Mouse (Mus musculus): ENCODE measurements around the gene Rps8. TPM values are rescaled to one million over a fixed set of nuclear protein-coding genes. Genes with fewer than 3 reads are reported as not detected.

Gene Rps8
- polyA plus RNA-seq, 1 experiment from 2014 or later: 894 TPM

DNA sequence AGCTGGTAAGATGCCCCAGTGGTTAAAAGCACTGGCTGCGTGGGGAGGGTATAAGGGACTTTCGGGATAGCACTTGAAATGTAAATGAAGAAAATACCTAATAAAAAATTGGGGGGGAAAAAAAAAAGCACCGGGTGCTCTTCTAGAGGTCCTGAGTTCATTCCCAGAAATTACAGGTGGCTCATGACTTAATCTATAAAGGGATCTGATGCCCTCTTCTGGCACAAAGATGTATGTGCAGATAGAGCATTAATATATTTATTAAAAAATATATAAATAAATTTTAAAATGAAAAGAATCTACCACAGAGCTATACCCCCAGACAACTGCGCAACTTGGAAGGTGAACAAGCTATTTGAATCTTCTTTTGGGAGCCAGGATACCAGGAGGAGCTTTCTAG, 15.4 kb downstream of the Rps8 start:
- no peak for ATAC-seq (replicated peaks; ENCODE audit: insufficient number of reproducible peaks, low FRiP score, low TSS enrichment)
- H3K9ac ChIP-seq (ENCODE audit: low read depth, low read length): no peak overlapping the region
- H3K4me2 ChIP-seq: no peak overlapping the region
- 46% methylated on average over 4 of the region's 4 CpGs for WGBS (ENCODE audit: insufficient replicate concordance)
- H3K4me1 ChIP-seq (ENCODE audit: control insufficient read depth, insufficient read depth, low read length): no peaks in the 10 kb centered on the region
- H3K9me3 ChIP-seq (replicated peaks; ENCODE audit: control insufficient read depth, low read length): no peaks in the 10 kb centered on the region
- no peak overlapping the region for H3K27ac ChIP-seq (ENCODE audit: low read depth, low read length)
- H3K4me3 ChIP-seq (ENCODE audit: low read depth, low read length): no peak overlapping the region
- H3K27me3 ChIP-seq (ENCODE audit: control insufficient read depth, insufficient read depth, low read length): no peaks in the 10 kb centered on the region
- H3K36me3 ChIP-seq (ENCODE audit: control insufficient read depth, insufficient read depth, low read length): no peaks in the 10 kb centered on the region

DNA sequence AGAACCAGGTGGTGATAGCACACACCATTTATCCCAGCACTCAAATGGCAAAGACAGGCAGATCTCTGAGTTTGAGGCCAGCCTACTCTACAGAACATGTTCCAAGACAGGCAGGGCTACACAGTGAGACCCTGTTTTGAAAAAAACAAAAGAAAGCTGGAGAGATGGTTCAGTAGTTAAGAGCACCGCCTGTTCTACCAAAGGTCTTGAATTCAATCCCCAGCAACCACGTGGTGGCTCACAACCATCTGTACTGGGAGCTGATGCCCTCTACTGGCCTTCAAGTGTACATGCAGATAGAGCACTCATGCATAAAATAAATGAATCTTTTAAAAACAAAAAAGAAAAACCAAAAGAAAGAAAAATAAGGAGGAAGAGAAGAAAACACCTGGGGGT, 16.8 kb downstream of the Rps8 start:
- Histone ChIP-seq H3K9ac (ENCODE audit: low read depth, low read length) (no peak overlapping the region), H3K36me3 (ENCODE audit: control insufficient read depth, insufficient read depth, low read length) (no peaks in the 10 kb centered on the region), H3K4me3 (ENCODE audit: low read depth, low read length) (no peak overlapping the region), H3K27me3 (ENCODE audit: control insufficient read depth, insufficient read depth, low read length) (no peaks in the 10 kb centered on the region), H3K4me1 (ENCODE audit: control insufficient read depth, insufficient read depth, low read length) (peaks cover 3% of the 10 kb centered on the region; the same call in 1 of the 2 replicates), H3K27ac (ENCODE audit: low read depth, low read length) (no peak overlapping the region), H3K9me3 (replicated peaks; ENCODE audit: control insufficient read depth, low read length) (no peaks in the 10 kb centered on the region), H3K4me2 (no peak overlapping the region)
- ATAC-seq (replicated peaks; ENCODE audit: insufficient number of reproducible peaks, low FRiP score, low TSS enrichment): no peak
- WGBS (ENCODE audit: insufficient replicate concordance): 4% methylated on average over 2 of the region's 2 CpGs

- WGBS (ENCODE audit: insufficient replicate concordance): 55% methylated on average over 16 of the region's 17 CpGs
- Histone ChIP-seq H3K9ac (ENCODE audit: low read depth, low read length) (no peak overlapping the region), H3K9me3 (replicated peaks; ENCODE audit: control insufficient read depth, low read length) (no peaks in the 10 kb centered on the region), H3K27ac (ENCODE audit: low read depth, low read length) (no peak overlapping the region), H3K36me3 (ENCODE audit: control insufficient read depth, insufficient read depth, low read length) (no peaks in the 10 kb centered on the region), H3K27me3 (ENCODE audit: control insufficient read depth, insufficient read depth, low read length) (0 out of 2 replicates have a peak, but pooled peaks cover under 1% of the 10 kb centered on the region), H3K4me2 (no peak overlapping the region), H3K4me1 (ENCODE audit: control insufficient read depth, insufficient read depth, low read length) (peaks cover 5% of the 10 kb centered on the region; the same call in 1 of the 2 replicates), H3K4me3 (ENCODE audit: low read depth, low read length) (no peak overlapping the region)
- no peak for ATAC-seq (replicated peaks; ENCODE audit: insufficient number of reproducible peaks, low FRiP score, low TSS enrichment)
Observed at GRCm38 (mm10) chr4:117138295-117139216, 17.5 kb downstream of the Rps8 start.

DNA sequence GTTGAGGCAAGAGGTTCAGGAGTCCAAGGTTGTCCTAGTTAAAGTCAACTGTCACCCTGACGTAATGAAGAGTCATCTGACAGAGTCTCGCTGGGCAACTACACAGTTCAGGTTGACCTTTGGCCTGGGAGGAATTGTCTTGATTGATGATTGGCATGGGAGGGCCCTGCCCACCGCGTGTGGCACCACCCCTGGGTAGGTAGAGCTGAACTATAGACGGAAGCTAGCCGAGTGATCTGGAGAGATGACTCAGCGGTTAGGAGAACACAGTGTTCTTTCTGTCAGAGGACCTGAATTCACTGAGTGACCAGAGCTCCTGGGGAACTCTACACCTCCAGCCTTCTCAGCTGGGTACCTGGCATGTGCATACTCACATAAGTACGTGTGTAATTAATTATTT, 20.0 kb downstream of the Rps8 start:
- Histone ChIP-seq H3K9me3 (replicated peaks; ENCODE audit: control insufficient read depth, low read length) (no peaks in the 10 kb centered on the region), H3K27me3 (ENCODE audit: control insufficient read depth, insufficient read depth, low read length) (peaks cover 24% of the 10 kb centered on the region), H3K36me3 (ENCODE audit: control insufficient read depth, insufficient read depth, low read length) (no peaks in the 10 kb centered on the region), H3K4me2 (no peak overlapping the region), H3K27ac (ENCODE audit: low read depth, low read length) (no peak overlapping the region), H3K9ac (ENCODE audit: low read depth, low read length) (no peak overlapping the region), H3K4me1 (ENCODE audit: control insufficient read depth, insufficient read depth, low read length) (peaks cover 8% of the 10 kb centered on the region; the same call in 1 of the 2 replicates), H3K4me3 (ENCODE audit: low read depth, low read length) (no peak overlapping the region)
- ATAC-seq (replicated peaks; ENCODE audit: insufficient number of reproducible peaks, low FRiP score, low TSS enrichment): no peak
- 31% methylated on average over 8 of the region's 8 CpGs for WGBS (ENCODE audit: insufficient replicate concordance)

DNA sequence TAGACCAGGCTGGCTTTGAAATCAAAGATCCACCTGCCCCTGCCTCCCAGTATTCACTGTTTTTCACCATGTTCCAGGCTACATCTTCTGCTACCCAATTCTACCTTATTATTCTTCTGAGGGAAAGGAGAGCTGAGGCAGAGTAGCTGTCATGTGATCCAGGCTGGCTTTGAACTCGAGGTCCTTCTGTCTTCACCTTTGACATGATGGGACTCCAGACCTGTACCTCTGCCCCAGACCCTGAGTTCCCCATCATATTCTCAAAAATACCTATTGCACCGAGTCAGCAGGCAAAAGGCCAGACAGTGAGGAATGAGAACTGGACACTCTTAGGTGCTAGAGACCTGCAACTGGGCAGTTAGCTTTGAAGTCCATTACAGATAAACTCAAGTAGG, 21.4 kb downstream of the Rps8 start:
- no peak for ATAC-seq (replicated peaks; ENCODE audit: insufficient number of reproducible peaks, low FRiP score, low TSS enrichment)
- H3K27ac ChIP-seq (ENCODE audit: low read depth, low read length): no peak overlapping the region
- no peaks in the 10 kb centered on the region for H3K36me3 ChIP-seq (ENCODE audit: control insufficient read depth, insufficient read depth, low read length)
- H3K4me1 ChIP-seq (ENCODE audit: control insufficient read depth, insufficient read depth, low read length): peaks cover 8% of the 10 kb centered on the region; the same call in 1 of the 2 replicates
- H3K4me2 ChIP-seq: peak overlapping the region; percentile 99
- WGBS (ENCODE audit: insufficient replicate concordance): 34% methylated on average over 2 of the region's 2 CpGs
- H3K27me3 ChIP-seq (ENCODE audit: control insufficient read depth, insufficient read depth, low read length): peaks cover 27% of the 10 kb centered on the region
- peak overlapping the region; percentile 65; the same call in 1 of the 2 replicates for H3K9ac ChIP-seq (ENCODE audit: low read depth, low read length)
- H3K9me3 ChIP-seq (replicated peaks; ENCODE audit: control insufficient read depth, low read length): no peaks in the 10 kb centered on the region
- H3K4me3 ChIP-seq (ENCODE audit: low read depth, low read length): no peak overlapping the region; the same call in 1 of the 2 replicates

GRCm38 (mm10) chr4:117133817-117134600, 22.0 kb downstream of the Rps8 start, which contains the start of gene Plk3:
Gene Plk3 (minus strand): TSS chr4:117133963.
- Histone ChIP-seq H3K4me1 (ENCODE audit: control insufficient read depth, insufficient read depth, low read length) (peaks cover 8% of the 10 kb centered on the region; the same call in 1 of the 2 replicates), H3K9me3 (replicated peaks; ENCODE audit: control insufficient read depth, low read length) (no peaks in the 10 kb centered on the region), H3K4me3 (ENCODE audit: low read depth, low read length) (peak within 1 kb of the TSS; percentile 86), H3K27ac (ENCODE audit: low read depth, low read length) (no peak within 1 kb of the TSS), H3K4me2 (peak within 1 kb of the TSS; percentile 99), H3K27me3 (ENCODE audit: control insufficient read depth, insufficient read depth, low read length) (peaks cover 27% of the 10 kb centered on the region), H3K36me3 (ENCODE audit: control insufficient read depth, insufficient read depth, low read length) (no peaks in the 10 kb centered on the region), H3K9ac (ENCODE audit: low read depth, low read length) (peak within 1 kb of the TSS; percentile 73)
- WGBS (ENCODE audit: insufficient replicate concordance): 2% methylated on average over 48 of the region's 48 CpGs
- peak; percentile 84 for ATAC-seq (replicated peaks; ENCODE audit: insufficient number of reproducible peaks, low FRiP score, low TSS enrichment)

GRCm38 (mm10) chr4:117133366-117133796, 22.7 kb downstream of the Rps8 start:
- Histone ChIP-seq H3K36me3 (ENCODE audit: control insufficient read depth, insufficient read depth, low read length) (no peaks in the 10 kb centered on the region), H3K27ac (ENCODE audit: low read depth, low read length) (no peak overlapping the region), H3K4me2 (peak overlapping the region; percentile 99), H3K9ac (ENCODE audit: low read depth, low read length) (peak overlapping the region; percentile 73), H3K27me3 (ENCODE audit: control insufficient read depth, insufficient read depth, low read length) (peaks cover 27% of the 10 kb centered on the region), H3K4me3 (ENCODE audit: low read depth, low read length) (peak overlapping the region; percentile 86), H3K9me3 (replicated peaks; ENCODE audit: control insufficient read depth, low read length) (no peaks in the 10 kb centered on the region), H3K4me1 (ENCODE audit: control insufficient read depth, insufficient read depth, low read length) (peaks cover 8% of the 10 kb centered on the region; the same call in 1 of the 2 replicates)
- peak; percentile 19; the same call in 1 of the 2 replicates for ATAC-seq (replicated peaks; ENCODE audit: insufficient number of reproducible peaks, low FRiP score, low TSS enrichment)
- under 1% methylated on average over 42 of the region's 42 CpGs for whole genome bisulfite sequencing (ENCODE audit: insufficient replicate concordance)

DNA sequence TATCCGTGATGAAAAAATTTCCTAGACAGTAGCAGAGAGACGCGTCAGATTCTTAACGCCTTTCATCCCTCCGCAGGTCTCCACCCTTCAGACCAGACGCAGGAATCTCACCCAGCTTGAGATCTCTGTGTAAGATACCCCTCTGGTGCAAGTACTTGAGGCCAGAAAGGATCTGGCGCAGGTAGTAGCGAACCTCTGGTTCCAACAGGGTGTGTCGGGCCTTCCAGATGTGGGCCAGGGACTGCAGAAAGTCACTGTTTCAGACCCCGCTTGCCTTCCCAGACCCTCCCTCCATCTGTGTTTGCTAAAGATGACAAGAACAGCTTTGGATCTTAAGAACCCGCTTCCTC, 23.3 kb downstream of the Rps8 start:
- H3K9ac ChIP-seq (ENCODE audit: low read depth, low read length): no peak overlapping the region
- WGBS (ENCODE audit: insufficient replicate concordance): 13% methylated on average over 11 of the region's 11 CpGs
- no peaks in the 10 kb centered on the region for H3K9me3 ChIP-seq (replicated peaks; ENCODE audit: control insufficient read depth, low read length)
- ATAC-seq (replicated peaks; ENCODE audit: insufficient number of reproducible peaks, low FRiP score, low TSS enrichment): no peak
- H3K4me2 ChIP-seq: peak overlapping the region; percentile 99
- peaks cover 8% of the 10 kb centered on the region; the same call in 1 of the 2 replicates for H3K4me1 ChIP-seq (ENCODE audit: control insufficient read depth, insufficient read depth, low read length)
- no peaks in the 10 kb centered on the region for H3K36me3 ChIP-seq (ENCODE audit: control insufficient read depth, insufficient read depth, low read length)
- H3K27me3 ChIP-seq (ENCODE audit: control insufficient read depth, insufficient read depth, low read length): peaks cover 27% of the 10 kb centered on the region
- H3K4me3 ChIP-seq (ENCODE audit: low read depth, low read length): peak overlapping the region; percentile 86
- H3K27ac ChIP-seq (ENCODE audit: low read depth, low read length): no peak overlapping the region
